Mouse (Mus musculus) lung, adult 2 months (tissue): Measurements from ENCODE around the gene Rhbdf2.

Source experiments
- CTCF ChIP-seq: fragments of 200-500 bp; IDR thresholded peaks from 2 replicates; pipeline ENCODE4 v1.5.1; 2011; ENCODE audit warnings: mild to moderate bottlenecking, low read length, control low read depth; ENCODE audit not compliant: insufficient read depth
- POLR2A ChIP-seq: fragments of 200-500 bp; IDR thresholded peaks from 2 replicates; pipeline ENCODE4 v1.6.1; 2011; ENCODE audit warnings: low read depth, mild to moderate bottlenecking, control low read depth, low read length, borderline replicate concordance; ENCODE audit errors: extremely low read depth

- TF ChIP-seq CTCF, result no peak
- no peak for TF ChIP-seq POLR2A
Measured at GRCm38 (mm10) chr11:116607717-116608116, 19.1 kb downstream of the Rhbdf2 start.
